Mouse (Mus musculus): ENCODE data around the gene Ly75.

Ly75 gene

DNA sequence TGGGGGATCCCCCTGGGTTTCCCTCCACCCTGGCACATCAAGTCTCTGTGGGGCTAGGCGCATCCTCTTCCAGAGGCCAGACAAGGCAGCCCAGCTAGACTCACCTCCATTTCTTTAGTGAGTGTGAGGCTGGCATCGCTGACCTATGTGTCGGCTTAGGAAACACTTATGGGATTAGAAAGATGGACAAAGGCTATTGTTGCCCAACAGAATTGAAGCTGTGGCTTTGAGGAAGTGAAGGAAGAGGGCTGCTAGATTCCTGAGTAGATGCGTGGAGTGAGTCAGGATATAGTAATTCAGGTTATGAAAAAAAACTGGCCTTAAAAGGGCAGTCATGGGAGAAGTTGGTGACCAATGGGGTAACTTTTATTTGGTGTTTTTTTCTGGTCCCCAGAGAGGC, 13.6 kb downstream of the Ly75 start:
- peak; percentile 69 for DNase-seq

DNA sequence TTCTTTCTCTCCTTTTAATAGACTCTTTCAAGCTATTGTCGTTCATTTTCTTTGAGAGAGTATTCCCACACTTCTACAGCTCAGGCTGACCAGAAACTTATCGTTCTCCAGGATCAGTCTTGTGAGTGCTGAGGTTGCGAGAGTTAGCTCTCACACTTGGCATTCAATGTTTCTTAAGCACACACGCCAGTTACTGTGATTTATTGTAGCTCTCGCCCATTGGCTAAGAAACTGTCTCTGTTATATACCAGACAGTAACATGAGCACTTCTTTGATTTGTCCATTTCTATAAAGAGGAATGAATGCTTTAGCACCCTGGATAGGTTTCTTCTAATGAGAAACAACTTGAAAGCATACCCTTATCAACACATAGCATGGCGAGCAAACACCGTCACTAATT, 15.2 kb downstream of the Ly75 start:
- no peak for DNase-seq

DNA sequence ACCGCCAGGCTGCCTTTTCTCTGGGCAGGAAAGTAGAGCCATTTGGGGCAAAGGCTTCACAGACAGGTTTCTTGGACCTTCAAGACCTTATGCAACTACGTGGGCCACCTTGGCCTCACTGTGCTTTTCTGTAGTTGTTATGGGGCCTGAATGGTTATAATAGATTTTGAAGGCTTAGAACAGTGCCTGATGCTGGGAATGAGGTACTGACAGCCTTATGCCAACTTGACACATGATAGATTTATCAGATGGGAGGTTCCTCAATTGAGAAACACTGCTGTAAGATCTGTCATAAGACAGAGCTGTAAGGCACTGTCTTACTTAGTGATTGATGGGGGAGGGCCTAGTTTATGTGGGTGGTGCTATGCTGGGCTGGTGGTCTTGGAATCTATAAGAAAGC, 15.9 kb downstream of the Ly75 start:
- no peak for DNase-seq

DNA sequence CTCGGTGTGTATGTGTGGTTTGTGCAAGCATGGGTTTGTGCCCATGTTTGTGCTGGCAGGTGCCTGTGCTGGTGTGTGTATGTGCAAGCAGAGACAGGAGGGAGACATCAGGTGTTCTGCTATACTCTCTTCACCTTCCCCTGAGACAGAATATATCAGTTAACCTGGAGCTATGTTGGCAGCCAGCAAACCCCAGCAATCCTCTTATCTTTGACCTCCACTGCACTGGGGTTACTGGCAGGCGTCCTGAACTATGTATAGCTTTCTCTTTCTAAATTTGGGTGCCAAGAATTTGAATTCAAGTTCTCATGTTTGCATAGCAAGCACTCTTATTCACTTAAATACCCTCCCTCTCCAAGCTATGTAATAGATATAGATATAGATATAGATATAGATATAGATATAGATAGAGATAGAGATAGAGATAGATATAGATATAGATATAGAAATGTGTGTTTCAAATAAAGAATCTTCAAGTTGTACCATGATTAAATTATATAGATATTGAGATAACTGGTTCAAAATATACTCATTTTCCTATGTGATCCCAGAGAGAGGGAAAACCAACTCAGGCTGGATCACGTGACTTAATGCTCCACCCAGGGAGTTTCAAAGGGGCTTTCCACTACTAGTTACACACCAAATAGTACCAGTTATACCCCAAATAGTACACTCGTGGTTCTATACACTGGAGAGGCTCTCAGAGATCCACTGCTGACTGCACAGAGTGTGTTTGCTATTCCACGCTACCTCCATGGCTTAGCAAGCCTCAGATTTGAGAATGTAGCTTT, 17.1 kb downstream of the Ly75 start:
- DNase-seq = peak; percentile 73

DNA sequence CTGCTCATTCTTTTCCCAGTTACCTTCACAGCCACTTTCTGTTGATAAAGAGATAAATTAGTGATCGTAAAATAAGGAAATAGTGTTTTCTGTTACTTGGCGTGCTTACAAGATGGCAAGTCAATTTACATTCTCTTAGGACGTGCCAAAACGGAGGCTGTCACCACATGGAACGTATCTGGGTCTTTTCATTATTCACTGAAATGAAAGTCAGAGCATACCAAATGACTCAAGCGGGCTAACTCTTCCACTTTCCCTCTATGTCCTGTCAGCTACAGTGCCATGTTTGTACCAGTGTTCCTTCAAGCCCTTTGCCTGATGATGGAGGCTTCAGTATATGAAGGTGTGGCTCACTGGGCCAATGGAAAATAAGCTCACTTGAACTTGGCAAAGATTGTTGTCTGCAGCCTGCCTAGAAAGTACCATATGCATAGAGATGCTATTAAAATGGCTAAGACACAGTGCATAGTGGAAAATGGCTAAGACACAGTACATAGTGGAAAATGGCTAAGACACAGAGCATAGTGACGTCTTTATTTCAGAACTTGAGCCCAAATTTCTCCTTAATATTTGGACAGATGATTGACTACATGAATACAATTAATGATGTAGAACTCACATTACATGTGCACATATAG, 17.8 kb downstream of the Ly75 start:
- DNase-seq = peak; percentile 39

DNA sequence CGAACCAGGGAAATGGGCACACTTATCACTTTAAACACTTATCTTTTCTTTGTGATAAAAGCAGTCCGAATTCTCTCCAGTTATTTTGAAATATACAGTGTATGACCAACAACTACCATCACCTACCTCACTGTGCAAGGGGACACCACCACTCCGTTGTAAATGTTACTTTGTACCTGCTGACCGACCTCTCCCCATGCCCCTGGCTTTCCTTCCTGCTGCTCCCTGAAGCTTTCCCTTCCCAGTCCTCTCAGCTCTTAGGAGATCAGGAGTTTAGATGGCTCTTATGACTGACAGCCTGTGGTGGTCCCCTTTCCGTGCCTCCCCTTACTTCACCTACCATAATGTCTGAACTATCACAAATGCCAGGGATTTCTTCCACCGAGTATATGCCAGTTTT, 21.0 kb downstream of the Ly75 start:
- peak; percentile 64 for DNase-seq

DNA sequence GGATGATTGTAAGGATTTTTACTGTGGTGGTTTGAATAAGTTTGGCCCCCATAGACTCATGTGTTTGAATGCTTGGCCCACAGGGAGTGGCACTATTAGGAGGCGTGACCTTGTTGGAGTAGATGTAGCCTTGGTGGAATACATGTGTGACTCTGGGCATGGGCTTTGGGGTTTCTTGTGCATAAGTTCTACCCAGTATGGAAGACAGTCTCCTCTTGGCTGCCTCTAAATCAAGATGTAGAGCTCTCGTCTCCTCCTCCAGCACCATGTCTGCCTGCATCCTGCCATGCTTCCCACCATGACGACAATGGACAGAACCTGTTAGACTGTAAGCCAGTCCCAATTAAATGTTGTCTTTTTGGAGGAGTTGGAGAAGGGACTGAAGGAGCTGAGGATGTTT, 23.3 kb downstream of the Ly75 start:
- DNase-seq = peak; percentile 72

DNA sequence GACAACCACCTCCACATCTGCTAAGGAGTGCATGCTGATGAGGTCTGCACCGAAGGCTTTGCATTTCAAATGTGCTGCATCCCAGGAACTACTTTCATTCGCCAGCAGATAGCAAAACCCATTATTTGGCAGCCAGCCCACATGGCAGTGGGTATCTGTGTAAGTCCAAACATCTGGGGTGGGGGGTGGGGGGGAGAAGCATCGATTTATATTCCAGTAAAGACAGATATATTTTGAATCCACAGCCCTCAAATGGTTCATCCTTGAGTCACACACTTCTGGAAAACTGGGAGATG, 27.8 kb downstream of the Ly75 start:
- DNase-seq = no peak

DNA sequence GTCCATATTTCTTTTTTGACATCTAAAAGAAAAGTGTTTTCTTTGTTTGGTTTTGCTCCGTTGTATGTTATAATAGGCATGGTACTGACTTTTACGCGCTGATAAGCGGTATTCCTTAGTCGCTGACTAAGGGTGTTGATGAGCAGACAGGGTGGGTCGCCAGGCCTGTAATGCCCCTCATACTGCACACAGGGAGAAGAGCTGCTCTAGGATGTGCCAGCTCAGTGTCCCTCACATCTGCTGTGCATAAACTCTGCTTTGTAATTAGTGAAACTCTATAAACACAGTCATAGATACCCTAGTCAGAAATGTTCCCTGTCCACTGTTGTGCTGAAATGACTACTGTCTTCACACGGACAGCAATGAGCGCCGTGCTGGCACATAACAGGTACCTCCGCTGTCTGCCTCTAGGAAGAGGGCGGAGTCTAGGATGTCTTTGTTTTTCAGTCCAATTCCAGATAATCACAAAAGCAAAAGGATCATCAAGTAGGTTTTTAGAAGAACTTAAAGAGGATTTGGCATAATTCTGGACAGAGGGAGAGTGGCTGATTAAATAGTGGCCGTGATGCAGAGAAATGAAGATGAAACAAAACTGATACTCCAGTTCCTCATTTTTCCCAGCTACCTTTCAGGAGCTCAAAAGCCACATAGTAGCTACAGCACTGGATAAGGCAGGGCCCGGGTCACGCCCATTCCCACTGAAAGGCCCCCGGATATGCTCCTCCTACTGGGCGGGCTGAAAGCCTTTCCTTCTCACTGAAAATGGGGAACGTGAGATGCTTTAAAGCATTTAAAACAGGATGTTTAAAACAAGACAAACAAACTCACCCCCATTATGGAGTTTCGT, 28.3 kb downstream of the Ly75 start:
- DNase-seq = peak; percentile 84

DNA sequence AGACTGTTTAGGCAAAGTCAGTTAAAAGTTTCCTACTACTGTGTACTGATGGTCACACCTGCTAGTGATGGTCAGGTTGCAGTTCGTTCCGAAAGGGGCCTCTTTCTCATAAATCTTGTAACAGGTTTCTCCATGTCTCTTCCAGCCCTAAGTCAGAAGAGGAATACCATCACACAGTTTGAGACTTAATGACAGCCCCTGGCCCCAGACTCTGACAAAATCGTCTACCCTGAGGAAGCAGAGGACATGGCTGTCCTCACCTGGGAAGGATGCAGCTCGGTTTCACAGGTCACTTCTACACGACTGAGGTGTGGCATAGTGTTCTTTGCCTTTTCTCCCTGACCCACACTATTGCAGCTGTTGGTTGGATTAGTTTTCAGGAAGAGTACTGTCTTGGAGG, 30.8 kb downstream of the Ly75 start:
- peak; percentile 61 for DNase-seq

DNA sequence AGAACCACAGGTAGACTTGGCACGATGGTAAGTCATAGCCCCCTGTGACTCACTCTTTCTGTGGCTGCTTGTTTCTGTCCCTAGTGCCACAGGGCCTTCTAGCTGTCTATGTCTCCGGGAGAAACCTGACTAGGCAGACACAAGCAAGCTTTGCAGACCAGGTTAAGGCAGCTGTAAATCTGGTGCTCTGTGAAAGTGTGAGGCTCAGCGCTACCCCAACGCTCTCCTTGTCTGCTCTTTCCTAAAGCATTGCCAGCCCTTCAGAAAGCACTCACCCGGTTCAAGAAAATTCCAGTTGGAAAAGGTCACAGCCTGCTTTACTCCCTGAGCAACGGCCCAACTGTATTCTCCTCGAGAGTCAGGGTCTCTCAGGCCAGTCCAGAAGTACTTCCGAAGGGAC, 31.3 kb downstream of the Ly75 start:
- peak; percentile 34 for DNase-seq

DNA sequence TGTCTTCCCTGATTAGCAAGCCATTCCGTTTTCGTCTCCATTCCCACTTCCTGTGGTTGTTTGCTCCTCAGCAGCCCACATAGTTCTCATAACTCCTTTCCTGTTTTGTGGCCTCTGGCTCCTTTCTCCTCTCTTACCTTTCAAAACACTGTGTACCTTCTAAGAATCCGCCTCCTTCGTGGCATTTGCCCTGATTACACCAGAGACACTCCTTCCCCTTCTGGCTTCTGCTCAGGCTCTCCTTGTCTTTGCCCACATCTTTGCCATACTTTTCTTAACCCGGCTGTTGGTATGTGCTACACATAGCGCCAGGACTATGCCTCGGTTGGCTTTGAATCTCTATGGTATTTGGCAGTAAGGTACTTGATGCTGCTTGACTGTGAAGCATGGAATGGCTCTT, 35.2 kb downstream of the Ly75 start:
- DNase-seq = peak; percentile 59

DNA sequence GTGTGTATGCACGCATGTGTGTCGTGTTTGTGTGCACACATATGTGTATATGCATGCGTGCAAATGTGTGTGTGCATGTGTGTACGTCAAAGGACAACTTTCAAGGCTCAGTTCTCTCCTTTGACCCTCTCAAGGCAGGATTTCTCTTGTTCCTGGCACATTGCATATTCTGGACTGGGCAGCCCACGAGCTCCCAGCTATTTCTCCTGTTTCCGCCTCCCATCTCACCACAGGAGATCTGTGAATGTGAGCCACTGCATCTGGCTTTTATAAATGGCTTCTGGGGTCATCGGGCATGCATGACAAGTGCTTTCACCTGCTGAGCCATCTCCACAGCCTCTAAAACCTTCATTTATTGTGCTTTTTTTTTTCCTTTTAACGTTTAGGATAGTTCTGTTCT, 36.6 kb downstream of the Ly75 start:
- DNase-seq = peak; percentile 78

DNA sequence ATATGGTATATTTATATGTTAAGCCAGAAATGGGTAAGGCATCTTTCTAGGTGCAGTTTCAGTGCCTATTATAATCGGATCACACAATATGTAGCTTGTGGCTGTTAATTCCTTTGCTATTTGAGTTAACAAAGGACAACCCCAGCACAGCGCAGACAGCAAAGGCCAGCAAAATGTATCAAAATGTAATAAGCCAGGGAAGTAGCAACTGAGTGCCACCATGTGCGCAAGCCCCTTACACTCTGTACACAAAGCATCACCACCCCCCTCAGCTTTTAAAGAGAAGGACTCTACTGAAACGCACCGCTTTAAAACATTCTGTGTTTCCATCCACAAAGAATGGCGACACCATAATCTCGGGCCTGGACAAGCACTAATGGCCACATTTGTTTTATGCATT, 37.4 kb downstream of the Ly75 start:
- DNase-seq = peak; percentile 34

DNA sequence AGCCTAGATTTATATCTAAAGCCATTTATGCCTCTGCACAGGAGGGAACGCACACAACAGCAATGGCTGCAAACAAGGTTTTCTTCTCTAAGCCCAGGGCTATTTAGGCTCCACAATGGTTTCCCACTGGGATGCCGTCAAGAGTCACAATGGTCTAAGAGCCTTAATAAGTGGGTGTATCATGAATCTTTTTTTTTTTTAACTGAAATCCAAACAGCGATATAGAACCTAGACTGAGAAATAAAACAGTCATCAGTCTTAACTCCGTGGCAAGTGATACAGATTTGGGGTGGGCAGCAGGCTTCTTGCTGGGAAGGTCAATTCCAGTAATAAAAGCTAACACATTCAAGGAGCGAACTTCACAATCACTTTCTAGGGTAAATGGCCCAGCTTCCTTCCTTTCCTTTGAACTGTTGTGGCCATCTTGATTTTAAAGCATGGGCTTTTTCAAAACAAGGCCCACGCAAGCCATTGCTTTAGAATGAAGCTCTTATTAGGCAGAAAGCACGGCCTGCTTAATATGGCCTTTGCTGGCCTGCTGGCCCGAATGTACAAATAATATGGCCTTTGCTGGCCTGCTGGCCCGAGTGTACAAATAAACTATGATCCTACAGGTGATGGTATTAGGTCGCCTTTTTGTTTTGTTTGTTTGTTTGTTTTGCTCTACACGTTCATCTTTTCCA, 39.4 kb downstream of the Ly75 start:
- peak; percentile 46 for DNase-seq

DNA sequence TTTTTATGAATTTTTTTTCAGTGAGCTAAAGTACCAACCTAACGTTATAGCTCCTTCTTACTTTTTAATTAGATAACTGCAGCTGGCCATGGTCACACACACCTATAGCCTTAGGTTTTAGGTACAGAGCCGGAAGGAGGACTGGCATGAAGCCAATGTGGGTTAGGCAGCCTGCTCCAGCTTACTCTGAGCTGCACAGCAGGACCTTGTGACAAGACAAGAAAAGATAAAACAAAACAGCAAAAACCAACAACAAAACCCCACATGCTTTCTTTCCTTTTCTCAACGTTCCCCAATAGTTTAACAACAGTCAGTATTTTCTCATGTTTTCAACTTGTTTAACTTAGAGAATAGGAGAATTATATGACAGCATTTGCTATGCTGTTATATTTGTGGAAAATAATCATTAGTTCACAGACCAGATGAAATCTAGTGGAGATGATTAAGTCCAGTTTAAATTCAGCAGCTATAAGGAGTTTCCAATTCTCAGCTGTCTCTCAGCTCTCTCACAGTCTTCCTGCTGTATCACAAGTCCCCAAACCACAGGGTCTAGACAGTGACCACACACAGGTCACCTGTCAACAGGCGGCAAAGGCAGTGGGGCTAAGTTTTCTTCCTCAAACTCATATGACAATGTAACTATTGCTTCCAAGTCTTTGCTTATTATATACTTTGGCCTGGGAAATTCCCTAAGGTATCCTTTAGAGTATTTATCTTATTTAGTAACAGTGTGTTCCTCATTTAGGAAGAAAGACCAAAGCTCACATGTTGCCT, 40.8 kb downstream of the Ly75 start:
- DNase-seq = peak; percentile 63

DNA sequence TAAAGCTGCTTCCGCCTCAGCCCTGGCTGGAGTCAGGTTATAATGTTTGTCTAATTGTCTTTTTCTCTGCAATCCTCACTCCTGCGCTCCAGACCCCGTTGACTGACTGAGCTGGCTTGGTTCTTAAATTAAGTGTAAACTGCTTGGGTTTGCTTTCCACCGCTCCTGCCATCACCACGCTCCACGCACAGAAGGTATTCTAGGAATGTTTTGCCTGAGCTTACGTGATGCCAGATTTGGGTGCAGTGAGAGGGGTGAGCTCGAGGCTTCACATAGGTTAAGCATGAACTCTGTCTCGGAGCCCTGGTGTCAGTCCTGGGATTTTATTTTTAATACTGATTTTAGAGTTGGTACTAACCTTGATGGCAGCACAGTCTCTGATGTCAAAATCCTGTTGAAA, 45.2 kb downstream of the Ly75 start:
- DNase-seq = peak; percentile 56

DNA sequence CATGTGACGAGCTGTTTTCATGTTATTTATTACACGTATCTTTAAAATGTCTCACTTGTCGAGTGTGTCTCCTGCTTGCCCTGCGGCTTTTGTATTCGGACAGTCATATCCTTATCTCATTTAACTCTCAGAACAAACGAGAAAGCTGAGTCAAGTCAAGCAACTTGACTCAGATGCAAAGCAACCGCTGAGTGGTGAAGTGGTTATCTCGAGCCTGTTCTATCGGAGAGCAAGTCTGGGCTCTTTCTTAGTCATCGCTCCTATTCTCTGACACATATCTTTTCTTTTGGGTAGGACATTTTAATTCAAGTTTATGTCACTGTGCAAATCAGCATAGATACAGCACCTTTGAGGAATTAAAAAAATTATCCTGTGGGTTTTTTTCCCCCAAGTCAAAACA, 54.5 kb downstream of the Ly75 start:
- no peak for DNase-seq

DNA sequence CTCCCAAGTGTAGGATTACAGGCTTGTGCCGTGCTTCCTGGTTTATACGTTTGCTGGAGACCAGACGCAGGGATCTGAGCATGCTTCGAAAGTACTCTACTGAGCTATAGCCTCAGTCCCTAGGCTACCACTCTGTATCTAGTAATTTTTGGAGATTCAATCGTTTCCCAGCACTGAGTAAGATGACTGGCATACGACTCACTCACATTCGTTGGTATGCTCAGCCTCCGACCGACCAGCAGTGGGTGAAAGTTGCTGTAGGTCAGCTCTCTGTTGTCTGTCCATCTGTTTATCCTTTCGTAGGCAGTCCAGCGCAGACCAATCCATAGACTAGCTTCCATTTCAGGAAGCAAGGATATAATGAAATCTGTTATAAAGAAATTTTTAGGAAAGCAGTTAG, 55.5 kb downstream of the Ly75 start:
- peak; percentile 79 for DNase-seq

DNA sequence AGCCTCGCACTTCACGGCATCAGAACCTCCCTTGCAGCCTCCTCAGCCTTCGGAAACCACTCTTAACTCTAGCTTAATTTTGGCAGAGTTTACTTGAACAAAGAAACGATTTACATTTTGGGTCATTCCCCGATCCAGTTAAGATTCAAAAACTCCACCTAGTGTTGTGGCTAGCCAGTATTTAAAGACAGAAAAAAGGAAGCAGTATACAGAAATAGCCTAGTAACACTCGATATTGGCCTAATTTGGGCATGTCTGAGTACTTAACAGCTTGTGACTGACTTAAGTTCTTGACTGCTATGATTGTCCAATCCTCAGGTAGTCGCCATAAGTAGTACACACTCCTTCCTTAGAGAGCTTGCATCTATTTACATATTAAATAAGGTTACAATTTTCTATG, 56.2 kb downstream of the Ly75 start:
- no peak for DNase-seq

DNA sequence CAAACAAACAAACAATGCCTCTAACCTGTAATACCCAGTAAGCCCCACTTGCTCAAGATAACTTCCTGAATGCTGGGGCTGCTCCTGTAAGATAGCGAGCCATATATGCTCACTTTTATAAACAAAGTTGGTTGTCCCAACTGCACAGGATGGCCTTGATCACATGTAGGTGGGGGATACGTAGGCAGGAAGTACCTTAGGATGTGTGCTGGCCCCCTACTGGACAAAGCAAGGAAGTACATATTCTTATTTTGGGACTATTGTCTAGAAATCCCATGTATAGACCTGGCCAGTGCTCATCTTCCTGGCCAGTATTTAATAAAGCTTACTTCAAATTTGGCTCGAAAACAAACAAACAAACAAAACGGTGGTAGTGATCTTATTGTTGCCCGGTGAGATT, 59.7 kb downstream of the Ly75 start:
- DNase-seq = no peak

DNA sequence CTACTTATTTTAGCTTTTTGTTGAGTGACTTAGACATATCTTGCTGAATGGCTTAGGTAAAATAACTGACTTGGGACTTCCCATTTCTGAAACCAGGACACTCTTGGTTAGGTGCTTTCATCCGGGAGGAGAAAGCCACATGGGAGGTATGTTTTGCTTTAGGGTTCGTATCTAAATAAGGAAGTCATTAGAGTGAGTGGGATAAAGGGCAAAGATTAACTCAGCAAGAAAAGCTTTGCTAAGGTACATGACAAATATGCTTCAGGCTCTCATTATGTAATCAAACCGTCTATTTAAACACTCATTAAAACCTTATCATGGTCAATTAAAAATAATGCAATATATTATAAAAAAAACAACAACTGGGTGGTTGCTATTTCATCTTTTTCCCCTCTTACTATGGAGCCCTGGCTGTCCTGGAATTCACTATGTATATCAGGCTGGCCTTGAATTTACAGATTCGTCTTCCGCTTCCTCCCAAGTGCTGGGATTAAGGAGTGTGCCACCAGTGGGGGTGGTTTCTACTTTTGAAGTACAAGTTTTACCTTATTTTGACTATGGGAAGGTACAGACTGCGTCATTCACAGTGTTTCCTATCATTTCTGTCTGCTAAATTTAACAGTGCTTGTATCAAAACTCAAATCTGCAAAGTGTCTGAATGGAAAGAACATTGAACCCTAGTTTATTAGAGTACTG, 60.9 kb downstream of the Ly75 start:
- DNase-seq = no peak

Measured in heart, adult 11 months (tissue).